Mouse (Mus musculus) urinary bladder, postnatal 4 days (tissue): ENCODE measurements around the gene Gm10024.
"Not testable (repeated sequence)": the region's sequence is repeated elsewhere in the genome, so short reads cannot be mapped to it uniquely, and the experiment has no call there.

Experiments used
- DNase-seq, 2 experiments: peaks; one replicate each; pipeline ENCODE4 v3.0.0; 2021 to 2022; ENCODE audit warnings: low spot score in 2 of 2

The Gm10024 gene

GRCm38 (mm10) chr10:77729241-77729640 lies 18.0 kb downstream of the Gm10024 start:
- no peak for DNase-seq

GRCm38 (mm10) chr10:77735928-77736327 lies 24.7 kb downstream of the Gm10024 start:
- no peak for DNase-seq

- no peak for DNase-seq
These were observed 27.7 kb downstream of the Gm10024 start for GRCm38 (mm10) chr10:77738929-77739328.

- DNase-seq, result peak in 1 of 2 experiments; percentile 15
These were observed 30.8 kb downstream of the Gm10024 start, which contains the start of gene Gm18596 for GRCm38 (mm10) chr10:77741924-77742688. Gm18596 (minus strand) TSS chr10:77742638.

- not testable (repeated sequence) for DNase-seq
These were observed 39.4 kb downstream of the Gm10024 start for GRCm38 (mm10) chr10:77750686-77751085.

GRCm38 (mm10) chr10:77751254-77751653 lies 40.0 kb downstream of the Gm10024 start, which contains the start of gene Gm9736:
Gm9736 (minus strand) TSS chr10:77751354.
- DNase-seq, result not testable (repeated sequence)

GRCm38 (mm10) chr10:77752312-77752711 lies 41.1 kb downstream of the Gm10024 start:
- DNase-seq, result not testable (repeated sequence)

- no peak for DNase-seq
These were observed 42.2 kb downstream of the Gm10024 start for GRCm38 (mm10) chr10:77753448-77753847.

- DNase-seq, result not testable (repeated sequence)
These were observed 48.3 kb downstream of the Gm10024 start, which contains the start of gene Gm3233 for GRCm38 (mm10) chr10:77759582-77759981. Gm3233 (minus strand) TSS chr10:77759682.
